Mouse (Mus musculus): ENCODE measurements around the gene Asb4. TPM values are rescaled to one million over a fixed set of nuclear protein-coding genes. Genes with fewer than 3 reads are reported as not detected.

The Asb4 gene
- total RNA-seq, 2 experiments from 2014 or later, result 12.2 to 12.4 TPM

DNA sequence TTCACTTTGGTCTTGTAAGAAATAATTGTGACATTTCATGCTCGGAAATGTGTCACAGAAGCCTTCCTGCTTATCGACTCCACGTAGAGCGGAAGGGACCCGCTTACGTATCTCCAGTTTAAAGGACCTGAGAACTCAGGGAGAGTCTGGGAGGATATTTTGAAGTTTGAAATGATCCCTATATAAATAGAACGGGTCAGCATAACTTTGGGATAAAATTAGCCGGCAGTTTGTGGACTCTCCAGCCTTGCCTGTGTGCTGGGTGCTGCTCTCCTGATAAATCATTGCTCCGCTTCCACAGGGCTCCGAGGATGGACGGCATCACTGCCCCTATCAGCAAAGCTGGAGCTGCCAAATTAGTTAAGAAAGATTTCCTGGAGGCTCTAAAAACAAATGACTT is 7.1 kb downstream of the Asb4 start:
- no peak for DNase-seq (ENCODE audit: low spot score in 2 of 2)

DNA sequence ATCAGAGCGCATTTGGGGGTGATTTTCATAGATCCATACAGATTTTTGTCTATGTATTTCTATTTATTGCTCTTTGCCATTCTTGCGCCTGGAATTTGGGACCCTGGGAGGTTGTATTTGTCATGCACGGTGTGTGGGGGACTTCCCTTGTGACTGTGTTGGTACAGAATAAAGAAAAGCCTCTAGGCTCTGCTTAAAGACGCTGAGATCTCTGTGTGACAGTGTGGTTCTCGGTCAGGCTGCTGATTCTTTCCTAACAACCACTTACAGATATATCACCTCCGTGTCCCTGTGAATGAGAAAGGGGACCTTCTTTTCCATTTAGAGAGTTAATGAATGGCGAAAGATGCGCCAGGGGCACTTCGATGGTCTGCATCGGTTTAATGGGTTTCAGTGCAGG is 7.8 kb downstream of the Asb4 start:
- DNase-seq (ENCODE audit: low spot score in 2 of 2), result no peak

DNA sequence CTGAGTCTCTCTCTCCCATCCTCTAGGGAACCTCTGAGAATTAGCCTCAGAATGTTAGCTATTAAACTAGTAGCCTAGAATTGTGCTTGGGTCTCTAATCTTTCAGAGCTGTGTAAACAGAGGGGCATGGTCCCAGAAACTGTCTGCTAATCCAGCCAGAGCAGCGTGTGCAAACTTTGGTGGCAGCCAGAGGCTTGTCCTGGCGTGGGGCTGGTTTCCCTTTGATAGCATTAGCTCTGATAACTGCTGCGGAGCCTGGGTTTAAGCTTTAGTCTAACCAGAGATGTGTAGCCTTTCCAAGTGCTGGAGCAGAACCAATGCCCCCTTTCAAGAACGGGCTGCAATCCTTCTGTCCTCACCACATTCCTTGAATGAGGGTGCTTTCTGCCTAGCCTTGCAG is 11.8 kb downstream of the Asb4 start:
- DNase-seq (ENCODE audit: low spot score in 2 of 2), result no peak

- DNase-seq (ENCODE audit: low spot score in 2 of 2), result no peak
These were observed 13.6 kb downstream of the Asb4 start for GRCm38 (mm10) chr6:5396797-5397196.

- DNase-seq (ENCODE audit: low spot score in 2 of 2), result peak in 1 of 2 experiments; percentile 34
These were observed 18.2 kb downstream of the Asb4 start for GRCm38 (mm10) chr6:5401394-5401793.

DNA sequence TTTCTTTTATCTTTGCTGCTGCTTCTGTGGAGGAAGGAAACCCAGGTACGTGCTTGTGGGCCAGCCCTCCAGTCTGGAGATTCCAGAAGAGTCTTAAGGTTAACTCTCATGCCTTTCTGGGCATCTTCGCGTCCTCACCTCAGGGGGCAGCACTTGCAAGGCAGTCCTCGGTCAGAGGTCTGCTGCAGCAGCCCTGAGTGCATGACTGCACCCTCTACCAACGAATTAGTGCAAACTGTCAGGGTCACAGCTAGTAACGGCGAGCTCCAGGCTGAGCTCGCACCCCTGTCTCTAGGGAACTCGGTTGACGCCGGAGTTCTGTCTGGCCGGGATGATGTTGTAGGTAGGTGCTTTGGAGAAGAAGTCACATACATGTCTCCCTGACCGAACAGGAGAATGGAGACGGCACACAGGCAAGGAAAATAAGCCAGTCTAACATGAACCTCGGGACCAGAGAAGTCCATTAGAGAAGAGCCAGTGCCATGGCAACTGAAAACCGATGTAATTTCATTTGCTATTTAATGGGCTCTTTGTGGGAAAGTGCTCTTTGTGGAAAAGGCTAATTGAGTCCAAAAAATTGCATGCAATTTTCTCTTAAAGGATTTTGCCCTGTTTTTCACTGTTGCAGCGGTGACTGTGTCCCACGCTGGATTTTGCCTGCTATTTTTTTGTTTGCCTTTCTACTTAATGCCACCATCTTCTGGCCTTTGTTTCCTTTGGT is 20.1 kb downstream of the Asb4 start:
- no peak for DNase-seq (ENCODE audit: low spot score in 2 of 2)

GRCm38 (mm10) chr6:5404016-5404415 is 20.8 kb downstream of the Asb4 start:
- no peak for DNase-seq (ENCODE audit: low spot score in 2 of 2)

GRCm38 (mm10) chr6:5408451-5409177 is 25.4 kb downstream of the Asb4 start:
- DNase-seq (ENCODE audit: low spot score in 2 of 2), result no peak

DNA sequence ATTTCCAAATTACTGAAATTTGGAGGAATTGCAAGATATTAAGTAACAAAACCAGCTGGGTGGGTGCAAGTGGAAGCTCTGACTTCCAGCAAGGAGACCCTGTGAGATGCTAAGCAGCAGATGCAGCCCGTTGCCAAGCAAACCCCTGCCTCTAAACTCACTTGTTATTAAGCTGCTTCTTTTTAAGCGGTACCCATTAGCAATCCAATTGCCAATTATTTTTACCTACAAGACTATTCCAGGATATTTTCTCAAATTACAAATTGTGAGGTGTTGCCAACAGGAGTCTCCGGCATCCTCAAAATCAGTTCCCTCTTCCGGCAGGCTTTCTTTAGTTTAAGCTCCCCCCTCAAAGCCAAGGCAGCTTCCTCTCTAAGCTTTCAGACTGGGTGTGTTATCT is 26.5 kb downstream of the Asb4 start:
- no peak for DNase-seq (ENCODE audit: low spot score in 2 of 2)

- DNase-seq (ENCODE audit: low spot score in 2 of 2), result peak; percentile 38 to 56
These were observed 27.7 kb downstream of the Asb4 start for GRCm38 (mm10) chr6:5410697-5411391.

- DNase-seq (ENCODE audit: low spot score in 2 of 2), result peak in 1 of 2 experiments; percentile 39
These were observed 30.1 kb downstream of the Asb4 start for GRCm38 (mm10) chr6:5413282-5413681.

GRCm38 (mm10) chr6:5421442-5421841 is 38.3 kb downstream of the Asb4 start:
- DNase-seq (ENCODE audit: low spot score in 2 of 2), result no peak

DNA sequence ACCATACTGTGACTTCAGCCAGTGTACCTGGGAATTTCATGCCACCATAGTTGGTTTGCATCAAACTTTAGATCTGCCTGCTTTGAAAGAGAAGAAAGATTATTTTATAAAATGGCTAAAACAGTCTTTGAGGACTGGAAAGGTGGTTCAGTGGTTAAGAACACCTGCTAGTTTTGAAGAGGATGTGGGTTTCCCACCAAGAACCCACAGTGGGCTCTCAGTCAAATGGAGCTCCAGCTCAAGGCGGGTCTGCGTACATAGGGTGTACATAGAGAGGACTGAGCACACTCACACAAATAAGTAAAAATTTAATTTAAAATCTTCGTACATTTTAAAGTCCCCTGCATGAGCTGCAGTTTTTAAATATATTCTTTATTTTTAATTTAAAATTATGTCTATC is 39.2 kb downstream of the Asb4 start:
- no peak for DNase-seq (ENCODE audit: low spot score in 2 of 2)

DNA sequence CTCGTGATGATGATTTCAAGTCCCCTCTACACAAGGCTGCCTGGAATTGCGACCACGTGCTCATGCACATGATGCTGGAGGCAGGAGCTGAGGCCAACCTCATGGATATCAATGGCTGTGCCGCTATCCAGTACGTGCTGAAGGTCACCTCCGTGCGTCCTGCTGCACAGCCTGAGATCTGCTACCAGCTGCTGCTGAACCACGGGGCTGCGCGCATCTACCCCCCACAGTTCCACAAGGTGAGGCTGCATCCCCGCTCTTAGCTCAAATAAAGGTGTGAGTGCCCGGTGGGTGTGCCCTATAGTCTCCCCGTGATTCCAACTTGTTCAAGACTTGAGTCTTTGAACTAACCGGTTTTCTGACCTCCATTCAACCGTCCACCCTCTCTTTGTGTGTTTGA is 40.4 kb downstream of the Asb4 start:
- no peak for DNase-seq (ENCODE audit: low spot score in 2 of 2)

GRCm38 (mm10) chr6:5427033-5427432 is 43.8 kb downstream of the Asb4 start:
- DNase-seq (ENCODE audit: low spot score in 2 of 2), result no peak

DNA sequence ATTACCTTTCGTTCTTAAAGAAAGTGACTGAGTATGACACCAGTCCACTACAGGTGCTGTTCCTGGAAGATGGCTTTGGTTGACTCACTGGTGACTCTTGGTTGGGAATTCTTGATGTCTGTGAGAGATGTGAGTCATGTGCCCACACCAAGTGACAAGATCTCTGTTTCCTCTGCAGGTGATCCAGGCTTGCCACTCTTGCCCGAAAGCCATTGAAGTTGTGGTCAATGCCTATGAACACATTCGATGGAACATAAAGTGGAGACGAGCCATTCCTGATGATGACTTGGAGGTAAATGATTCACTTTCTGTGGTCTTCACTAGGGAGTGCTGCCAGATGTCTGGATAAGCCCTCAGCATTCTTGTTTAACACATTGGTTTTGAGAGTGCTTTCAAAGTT is 46.4 kb downstream of the Asb4 start:
- DNase-seq (ENCODE audit: low spot score in 2 of 2), result no peak

GRCm38 (mm10) chr6:5429982-5430550 is 46.9 kb downstream of the Asb4 start:
- DNase-seq (ENCODE audit: low spot score in 2 of 2), result no peak

DNA sequence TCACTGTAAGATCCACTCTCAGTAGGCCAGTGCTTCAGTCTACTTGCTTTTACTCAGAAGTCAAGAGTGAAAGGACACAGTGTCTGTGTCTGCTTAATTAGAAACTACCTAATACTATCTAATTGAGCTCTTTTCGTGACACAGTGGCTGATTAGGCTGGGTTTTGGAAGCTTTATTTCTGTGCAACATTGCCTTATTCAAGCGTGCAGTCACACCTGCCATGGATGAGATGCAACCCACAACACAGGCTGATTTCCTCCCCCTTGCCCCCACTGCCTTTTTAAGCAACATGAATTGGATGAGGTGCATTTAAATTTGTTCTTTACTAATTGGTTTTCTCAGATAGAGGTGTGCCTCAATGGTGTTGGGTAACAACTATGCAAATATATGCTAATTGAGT is 50.7 kb downstream of the Asb4 start:
- DNase-seq (ENCODE audit: low spot score in 2 of 2), result no peak

GRCm38 (mm10) chr6:5437757-5438156 is 54.6 kb downstream of the Asb4 start:
- no peak for DNase-seq (ENCODE audit: low spot score in 2 of 2)

DNA sequence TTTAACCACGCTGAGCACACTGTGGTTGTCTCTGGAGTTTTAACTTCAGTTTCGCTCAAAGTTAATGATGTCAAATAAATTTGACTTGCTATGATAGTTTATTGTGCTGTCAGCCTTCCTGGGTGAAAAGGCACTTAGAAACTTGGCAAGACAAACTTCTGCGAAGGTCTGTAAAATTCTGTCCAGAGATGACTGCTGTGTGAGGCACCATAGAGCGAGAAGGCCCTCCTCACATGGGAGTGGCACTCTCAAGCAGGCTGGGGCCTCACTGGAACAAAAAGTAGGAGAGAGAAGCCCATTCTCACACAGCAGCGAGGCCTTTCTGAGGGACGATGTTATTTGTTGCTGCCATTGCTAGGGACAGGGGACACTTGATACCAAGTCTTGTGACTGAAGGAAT is 58.0 kb downstream of the Asb4 start:
- no peak for DNase-seq (ENCODE audit: low spot score in 2 of 2)

DNA sequence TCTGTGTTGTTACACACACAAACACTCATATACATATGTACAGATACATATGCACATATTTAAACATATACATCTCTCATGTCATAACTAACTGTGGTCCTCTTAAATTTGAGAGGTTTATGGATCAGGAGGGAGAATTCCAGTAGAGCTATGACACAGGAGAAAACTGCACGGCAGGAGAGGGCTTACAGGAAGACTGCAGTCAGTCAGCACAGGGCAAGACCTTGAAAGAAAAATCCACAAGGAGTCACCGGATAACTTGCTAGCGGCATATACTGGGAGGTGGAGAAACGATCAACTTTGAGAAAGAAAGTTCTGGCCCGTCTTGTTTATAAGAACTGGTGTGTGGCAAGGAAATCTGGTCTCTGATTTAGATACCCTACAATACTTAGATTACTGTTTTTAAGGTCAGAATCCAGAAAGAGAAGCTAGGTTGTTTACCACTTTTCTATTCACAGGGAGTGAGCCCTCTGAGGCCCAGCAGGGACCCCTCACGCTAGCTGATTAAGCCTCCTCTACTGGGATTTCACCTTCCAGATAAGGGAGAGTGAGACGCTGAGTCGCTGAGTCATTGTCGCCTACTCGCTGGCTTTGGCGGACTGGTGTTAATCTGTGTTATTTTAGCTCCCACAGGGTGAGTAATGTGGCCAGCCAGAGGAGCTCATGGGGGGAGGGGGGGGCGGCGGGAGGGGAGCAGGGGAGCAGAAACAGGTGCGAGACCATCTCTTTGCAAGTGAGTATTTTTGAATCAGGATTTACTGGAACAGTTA is 59.3 kb downstream of the Asb4 start:
- no peak for DNase-seq (ENCODE audit: low spot score in 2 of 2)
